Mouse (Mus musculus) right cerebral cortex, postnatal 14 days (tissue): Measurements from ENCODE around the gene Mapk8ip1.

Source experiments
- DNase-seq: peaks from one replicate; pipeline ENCODE4 v3.0.0; 2022

Mapk8ip1 gene

GRCm38 (mm10) chr2:92401091-92401561 is at the start of gene Mapk8ip1:
TSS of gene Mapk8ip1 (minus strand) at chr2:92401263.
- DNase-seq: peak; percentile 52

DNA sequence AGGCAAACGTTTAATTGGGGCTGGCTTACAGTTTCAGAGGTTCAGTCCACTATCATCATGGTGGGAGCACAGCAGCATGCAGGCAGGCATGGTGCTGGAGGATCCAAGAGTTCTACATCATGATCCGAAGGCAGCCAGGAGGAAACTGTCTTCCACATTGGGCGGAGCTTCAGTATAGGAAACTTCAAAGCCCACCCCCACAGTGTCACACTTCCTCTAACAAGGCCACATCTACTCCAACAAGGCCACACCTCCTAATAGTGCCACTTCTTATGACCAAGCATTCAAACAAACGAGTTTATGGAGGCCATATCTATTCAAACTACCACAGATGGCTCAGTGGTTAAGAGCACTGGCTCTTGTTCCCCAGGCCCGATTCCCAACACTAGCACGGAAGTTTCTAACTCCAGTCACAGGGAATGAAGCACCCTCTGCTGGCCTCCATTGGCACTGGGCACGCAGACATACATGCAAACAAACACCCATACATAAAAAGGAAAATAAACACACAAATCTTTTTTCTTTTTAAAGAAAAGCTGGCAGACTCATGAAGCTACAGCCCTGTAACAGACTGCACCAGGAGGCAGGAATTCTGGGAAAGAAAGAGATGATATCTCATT is 46.2 kb upstream of the Mapk8ip1 start:
- DNase-seq: no peak

DNA sequence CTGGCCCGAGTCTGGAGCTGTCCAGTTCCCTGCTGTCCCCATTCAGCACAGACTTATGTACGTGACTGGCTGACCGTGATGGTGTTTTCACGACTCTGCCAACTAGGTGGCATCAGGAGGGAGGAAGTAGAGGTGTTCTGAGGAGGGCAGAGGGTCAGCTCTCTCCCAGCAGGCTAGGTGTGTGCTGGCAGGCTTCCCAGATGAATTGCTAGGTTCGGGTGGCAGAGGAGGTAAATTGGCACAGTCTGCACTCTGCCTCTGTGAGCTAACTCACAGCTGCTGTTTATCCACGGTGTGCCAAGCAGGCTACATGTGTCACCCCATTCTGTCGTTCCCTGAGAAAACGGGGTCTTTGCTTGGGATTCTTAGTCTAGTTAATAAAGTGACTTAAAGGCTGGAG is 45.6 kb upstream of the Mapk8ip1 start:
- no peak for DNase-seq

- DNase-seq: no peak
Observed at GRCm38 (mm10) chr2:92445890-92446289, 44.8 kb upstream of the Mapk8ip1 start.

DNA sequence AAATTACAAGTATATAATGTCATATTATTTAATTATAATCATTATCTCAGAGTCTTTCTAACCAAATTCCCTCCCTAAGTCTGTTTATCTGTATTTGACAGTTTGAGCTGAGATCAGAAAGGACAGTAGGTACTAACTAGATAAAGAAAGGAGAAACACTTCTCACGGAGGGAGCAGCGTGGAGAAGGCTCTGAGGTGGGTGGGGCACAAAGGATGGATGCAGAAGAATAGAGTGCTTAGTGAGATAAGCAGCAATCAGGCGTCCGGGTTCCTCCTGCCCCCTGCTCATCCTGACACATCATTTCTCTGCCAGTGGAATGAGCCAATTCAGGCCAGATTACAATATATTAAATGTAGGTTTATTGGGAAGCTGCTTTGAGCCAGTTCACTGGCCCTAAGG is 43.3 kb upstream of the Mapk8ip1 start:
- DNase-seq: no peak

DNA sequence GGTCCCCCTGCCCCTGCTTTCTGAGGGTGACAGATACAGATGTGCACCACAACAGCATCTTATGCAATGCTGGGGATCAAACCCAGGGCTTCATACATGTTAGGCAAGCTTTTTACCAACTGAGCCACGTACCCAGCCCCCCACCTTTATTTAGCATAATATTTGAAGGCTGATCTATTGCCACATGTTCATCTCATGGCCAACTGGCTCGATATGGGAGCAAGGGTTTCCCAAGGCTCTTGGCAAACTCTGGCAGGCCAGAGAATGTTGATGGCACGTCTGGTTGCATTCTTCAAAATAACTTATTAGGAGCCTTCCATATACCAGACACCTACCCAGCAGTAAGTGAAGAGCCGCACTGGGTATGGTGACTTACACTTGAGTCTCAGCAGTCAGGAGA is 42.2 kb upstream of the Mapk8ip1 start:
- DNase-seq: no peak

- peak; percentile 28 for DNase-seq
Observed at GRCm38 (mm10) chr2:92442419-92443001, 41.4 kb upstream of the Mapk8ip1 start.

GRCm38 (mm10) chr2:92440432-92440831 is 39.4 kb upstream of the Mapk8ip1 start:
- no peak for DNase-seq

DNA sequence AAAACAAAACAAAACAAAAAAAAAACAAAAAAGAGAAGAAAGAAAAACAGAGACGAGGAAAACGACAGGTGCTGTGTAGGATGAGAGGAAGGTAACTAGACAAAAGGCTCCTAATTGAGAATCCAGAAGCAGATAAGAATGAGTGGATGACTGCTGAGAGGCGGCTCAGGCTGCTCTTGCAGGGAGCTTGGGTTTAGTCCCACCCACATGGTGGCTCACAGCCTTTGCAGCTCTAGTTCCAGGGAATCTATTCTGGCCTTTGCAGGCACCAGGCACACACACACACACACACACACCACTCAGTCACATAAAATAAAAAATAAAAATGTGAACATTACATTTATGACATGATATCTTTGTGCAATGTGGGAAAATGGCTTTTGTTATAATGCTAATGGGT is 37.5 kb upstream of the Mapk8ip1 start:
- DNase-seq: no peak

GRCm38 (mm10) chr2:92437875-92438274 is 36.8 kb upstream of the Mapk8ip1 start:
- DNase-seq: peak; percentile 77

DNA sequence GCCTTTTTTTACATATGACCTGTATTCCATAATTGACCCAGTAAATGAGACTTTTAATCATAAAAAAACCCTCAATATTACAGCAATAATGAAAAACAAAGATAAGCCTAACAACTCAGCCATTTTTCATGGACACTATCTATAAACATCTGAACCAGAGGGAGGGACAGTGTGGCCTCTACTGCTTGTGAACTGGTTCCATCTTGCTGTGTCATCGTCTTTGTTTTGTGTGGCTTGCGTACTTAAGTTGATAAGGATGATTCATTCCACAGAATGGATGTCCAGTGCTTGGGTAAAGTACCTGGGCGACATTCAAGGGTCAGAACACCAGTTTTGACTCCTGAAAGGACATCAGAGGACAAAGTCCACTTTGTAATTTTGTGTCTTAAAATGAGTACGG is 36.3 kb upstream of the Mapk8ip1 start:
- no peak for DNase-seq

DNA sequence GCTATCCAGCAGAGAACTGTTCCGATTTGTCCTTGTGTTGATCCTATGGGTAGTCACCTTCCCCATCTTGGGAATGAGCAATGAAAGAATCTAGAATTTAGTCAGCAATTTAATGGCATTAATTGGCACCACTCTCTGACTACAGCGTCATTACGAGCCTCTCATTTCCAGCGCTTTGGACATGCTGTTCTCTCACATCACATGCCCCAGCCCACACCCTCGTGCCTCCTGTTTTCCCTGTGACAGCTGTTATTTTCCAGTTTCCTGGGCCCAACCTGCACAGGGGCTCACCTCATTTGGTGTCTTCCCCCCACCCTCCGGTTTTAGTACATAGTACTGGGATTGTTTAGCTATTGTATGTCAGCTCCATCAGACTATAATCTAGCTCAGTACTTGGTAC is 34.0 kb upstream of the Mapk8ip1 start:
- DNase-seq: no peak

GRCm38 (mm10) chr2:92434375-92434745 is 33.3 kb upstream of the Mapk8ip1 start:
- DNase-seq: no peak

GRCm38 (mm10) chr2:92433578-92434374 is 32.7 kb upstream of the Mapk8ip1 start, which contains the start of gene Cry2:
TSS of gene Cry2 (minus strand) at chr2:92434043.
- DNase-seq: peak; percentile 98

DNA sequence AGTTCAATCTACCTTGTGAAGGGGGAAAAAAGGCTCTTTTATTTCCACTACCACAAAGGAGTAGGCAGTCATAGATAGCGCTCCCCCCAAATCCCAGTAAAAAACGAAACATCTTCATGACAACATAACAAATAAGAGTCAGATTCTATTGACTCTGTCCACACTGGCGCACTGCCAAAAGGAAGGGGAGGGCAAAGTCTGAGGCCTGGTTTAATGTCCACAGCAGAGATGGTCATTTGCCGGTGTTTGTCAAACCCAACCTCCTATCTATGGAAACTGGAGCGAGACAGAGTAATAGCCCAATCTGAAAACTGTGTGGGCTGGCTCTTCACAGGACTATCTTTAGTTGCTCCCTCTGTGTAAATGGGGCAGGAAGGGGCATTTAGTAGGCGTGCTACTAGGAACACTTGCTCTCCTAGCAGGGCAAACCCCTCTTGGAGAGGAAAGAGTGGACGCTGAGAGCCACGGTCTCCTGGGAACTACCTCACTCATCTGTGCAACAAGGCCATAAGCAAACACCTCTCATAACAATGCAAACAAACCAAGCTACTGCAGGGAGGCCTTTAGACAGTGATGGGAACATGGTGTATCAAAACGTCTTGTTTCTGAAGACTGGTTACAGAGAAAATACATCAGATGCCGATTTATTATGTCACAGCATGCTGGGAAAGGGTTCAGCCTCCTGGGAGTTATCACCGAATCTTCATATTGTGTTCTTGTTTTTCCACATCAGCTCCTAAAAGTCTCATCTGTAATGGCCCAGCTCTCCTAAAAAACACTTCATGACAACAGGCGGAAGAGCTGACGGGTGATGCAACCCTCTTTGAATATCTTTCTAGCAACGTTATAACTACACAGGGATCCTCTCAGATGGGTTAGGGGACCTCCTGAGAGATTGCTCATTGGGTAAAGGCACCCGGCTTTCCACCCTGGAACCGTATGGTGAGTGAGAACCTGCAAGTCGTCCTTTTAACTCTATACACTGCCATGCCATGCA is 31.5 kb upstream of the Mapk8ip1 start:
- DNase-seq: peak; percentile 56

- no peak for DNase-seq
Observed at GRCm38 (mm10) chr2:92431611-92432179, 30.6 kb upstream of the Mapk8ip1 start.

DNA sequence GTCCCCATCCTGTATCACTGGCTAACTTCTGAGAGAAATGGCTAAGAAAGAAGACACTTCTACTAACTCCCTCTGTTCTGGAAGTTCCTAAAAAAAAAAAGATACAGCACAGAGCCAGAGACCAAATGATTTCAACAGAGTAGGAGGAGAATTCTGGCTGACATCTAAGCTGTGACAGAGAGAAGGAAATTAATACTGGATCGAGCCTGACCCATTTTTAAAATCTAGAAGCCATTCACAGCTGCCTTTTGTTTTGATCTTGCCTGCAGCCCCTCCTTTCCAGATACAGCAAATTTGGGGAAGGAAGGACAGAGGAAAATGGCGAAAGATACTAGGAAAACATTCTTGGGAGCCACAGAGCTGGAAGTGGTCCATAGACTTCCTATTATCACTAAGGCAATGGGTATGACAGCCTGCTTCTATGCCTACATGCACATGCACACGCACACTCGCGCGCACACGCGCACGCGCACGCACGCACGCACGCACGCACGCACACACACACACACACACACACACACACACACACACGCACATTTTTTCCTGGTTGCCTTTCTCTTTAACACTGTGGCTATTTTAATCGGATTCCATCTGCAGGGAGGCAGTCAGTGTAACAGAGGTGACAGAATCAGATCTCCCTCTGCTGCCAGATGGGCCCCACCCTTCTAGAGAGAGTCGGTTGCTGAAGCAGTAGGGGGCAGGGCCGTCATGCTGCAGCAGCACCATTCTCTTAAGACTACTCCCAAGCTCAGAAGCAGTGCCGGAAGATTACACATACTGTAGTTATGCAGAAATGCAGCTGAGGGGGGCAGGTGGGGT is 29.9 kb upstream of the Mapk8ip1 start:
- peak; percentile 57 for DNase-seq

GRCm38 (mm10) chr2:92430089-92430488 is 29.0 kb upstream of the Mapk8ip1 start:
- no peak for DNase-seq

DNA sequence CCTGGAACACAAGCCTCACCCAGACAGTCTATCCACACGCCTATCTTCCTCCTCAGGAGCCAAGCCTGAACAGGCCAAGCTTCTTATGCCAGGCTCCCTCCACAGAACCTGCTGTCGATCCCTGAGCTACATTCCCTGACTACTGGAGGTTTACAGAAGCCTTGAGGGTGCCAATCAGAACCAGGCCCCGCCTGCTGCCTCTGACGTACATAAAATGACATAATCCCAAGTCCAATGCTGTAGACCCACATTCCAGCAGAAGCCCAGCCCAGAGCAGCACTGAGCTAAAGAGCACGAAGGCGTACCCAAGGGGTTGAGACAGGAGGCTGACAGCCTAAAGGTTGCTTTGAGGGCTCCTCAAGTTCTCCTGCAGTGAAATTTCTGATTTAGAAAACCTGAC is 26.8 kb upstream of the Mapk8ip1 start:
- peak; percentile 65 for DNase-seq

DNA sequence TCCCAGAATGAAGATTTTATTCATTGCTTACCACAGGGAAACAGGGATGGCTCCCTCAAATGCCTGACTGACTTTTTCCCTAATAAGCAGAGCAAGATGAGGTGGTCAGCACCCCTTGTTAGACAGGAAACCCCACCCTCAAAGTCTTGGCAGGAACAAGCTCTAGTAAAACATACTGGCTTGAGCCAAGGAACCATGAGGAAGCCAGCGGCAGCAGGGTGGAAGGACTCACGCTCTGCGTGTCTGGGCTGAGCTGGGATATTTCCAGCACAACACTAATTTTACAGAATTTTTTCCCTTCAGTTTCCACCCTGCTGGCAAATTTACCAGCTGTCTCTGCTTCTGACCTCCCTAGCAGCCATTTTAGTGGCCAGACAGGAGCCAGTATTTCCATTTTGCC is 25.4 kb upstream of the Mapk8ip1 start:
- DNase-seq: no peak

GRCm38 (mm10) chr2:92425366-92425765 is 24.3 kb upstream of the Mapk8ip1 start:
- DNase-seq: no peak
